Mouse (Mus musculus) hindbrain, embryonic 11.5 days (tissue): ENCODE results near the gene Gm10837. TPM values are rescaled to one million over a fixed set of nuclear protein-coding genes. Genes with fewer than 3 reads are reported as not detected.

Experiments used
- ATAC-seq: fragments of 200-750 bp; cut with Nextera tagmentation; 2 replicates; pipeline ENCODE4 v1.8.0; 2017; ENCODE audit warnings: mild to moderate bottlenecking, moderate TSS enrichment, moderate library complexity; ENCODE audit not compliant: low FRiP score
- DNase-seq: peaks from one replicate; pipeline ENCODE4 v3.0.0-alpha.2; 2015; ENCODE audit warnings: low spot score
- H3K27ac ChIP-seq: fragments of 300-500 bp; sonication (generic); 2 replicates; pipeline ENCODE4 v1.5.1; 2014; ENCODE audit warnings: mild to moderate bottlenecking, low read depth, low read length
- H3K27me3 ChIP-seq: fragments of 300-500 bp; sonication (generic); 2 replicates; pipeline ENCODE4 v1.6.1; 2014; ENCODE audit warnings: mild to moderate bottlenecking, low read length, moderate library complexity, mixed read lengths; ENCODE audit not compliant: control insufficient read depth, insufficient read depth
- H3K36me3 ChIP-seq: fragments of 300-500 bp; sonication (generic); 2 replicates; pipeline ENCODE4 v1.6.1; 2014; ENCODE audit warnings: mild to moderate bottlenecking, low read length, moderate library complexity, mixed read lengths; ENCODE audit not compliant: control insufficient read depth, insufficient read depth
- H3K4me1 ChIP-seq: fragments of 300-500 bp; sonication (generic); replicated peaks from 2 replicates; pipeline ENCODE4 v1.6.1; 2014; ENCODE audit warnings: low read length, mixed read lengths; ENCODE audit not compliant: control insufficient read depth, insufficient read depth
- H3K4me2 ChIP-seq: fragments of 300-500 bp; sonication (generic); replicated peaks from 2 replicates; pipeline ENCODE4 v1.6.1; 2014; ENCODE audit warnings: mild to moderate bottlenecking, low read depth, low read length
- H3K4me3 ChIP-seq: fragments of 300-500 bp; sonication (generic); 2 replicates; pipeline ENCODE4 v1.5.1; 2014; ENCODE audit warnings: low read depth, low read length
- H3K9ac ChIP-seq: fragments of 300-500 bp; sonication (generic); 2 replicates; pipeline ENCODE4 v1.6.1; 2014; ENCODE audit warnings: low read depth, low read length
- H3K9me3 ChIP-seq: fragments of 300-500 bp; sonication (generic); 2 replicates; pipeline ENCODE4 v1.6.1; 2016; ENCODE audit warnings: low read length; ENCODE audit not compliant: control insufficient read depth
- WGBS: fragments of 180-500 bp; shearing (Covaris S2); extraction: QIAGEN DNeasy Blood & Tissue Kit; methylation state at CpG from one replicate; pipeline ENCODE4 v1.1.7; 2014; 5-methylcytosine and 5-hydroxymethylcytosine counted together
- polyA plus RNA-seq: library from polyadenylated mRNA; unstranded; fragments of >200 nt; fragmentation: Nextera tagmentation; extraction: Ambion mirVana; gene quantifications from 2 replicates; pipeline ENCODE4 v1.2.1, GENCODE M21; 2014

Gm10837 gene
- polyA plus RNA-seq, 1 experiment from 2014 or later: 0.76 TPM

DNA sequence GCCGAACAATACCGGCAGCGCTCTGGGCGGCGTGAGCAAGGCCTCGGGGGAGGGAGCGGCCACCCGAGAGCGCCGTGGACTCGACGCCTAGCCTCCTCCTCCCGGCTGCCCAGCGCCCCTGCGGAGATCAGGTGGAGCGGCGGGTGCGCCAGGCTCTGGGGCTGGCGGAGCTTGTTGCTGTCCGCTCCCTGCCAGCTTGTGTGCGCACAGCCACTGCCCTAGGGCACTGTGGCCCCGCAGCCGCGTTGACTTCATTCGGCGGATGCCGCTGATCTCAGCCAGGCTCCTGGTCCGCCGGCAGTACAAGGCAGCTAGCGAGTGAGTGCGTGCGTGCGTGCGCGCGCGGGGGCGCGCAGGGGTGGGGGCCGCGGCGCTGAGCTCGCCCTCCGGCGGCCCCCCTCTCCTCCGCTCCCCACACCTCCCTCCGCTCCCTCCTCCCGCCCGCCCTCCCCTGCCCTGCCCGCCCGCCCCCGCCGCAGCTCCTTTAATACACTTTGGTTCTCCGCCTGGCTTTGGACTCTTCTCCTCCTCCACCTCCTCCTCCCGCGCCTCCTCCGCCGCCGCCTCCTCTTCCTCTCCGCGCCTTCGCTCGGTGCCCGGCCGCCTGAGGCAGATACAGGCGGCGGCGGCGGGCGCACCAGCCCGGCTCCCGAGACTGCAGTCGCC is 15.4 kb upstream of the Gm10837 start, which contains the start of gene Zic2:
TSS of gene Zic2 (plus strand) at position 545 of the 666 bp plus-strand sequence.
- H3K4me3 ChIP-seq: peak within 1 kb of the TSS; percentile 79
- ATAC-seq (peak; percentile 82), DNase-seq (peak; percentile 87)
- peaks cover 36% of the 10 kb centered on the region for H3K27me3 ChIP-seq
- H3K9me3 ChIP-seq: no peaks in the 10 kb centered on the region
- peak within 1 kb of the TSS; percentile 64 for H3K4me2 ChIP-seq
- H3K4me1 ChIP-seq: peaks cover 3% of the 10 kb centered on the region; the same call in 1 of the 2 replicates
- no peaks in the 10 kb centered on the region for H3K36me3 ChIP-seq
- peak within 1 kb of the TSS; percentile 97 for H3K27ac ChIP-seq
- WGBS: under 1% methylated on average over 43 of the region's 73 CpGs
- H3K9ac ChIP-seq: peak within 1 kb of the TSS; percentile 95

DNA sequence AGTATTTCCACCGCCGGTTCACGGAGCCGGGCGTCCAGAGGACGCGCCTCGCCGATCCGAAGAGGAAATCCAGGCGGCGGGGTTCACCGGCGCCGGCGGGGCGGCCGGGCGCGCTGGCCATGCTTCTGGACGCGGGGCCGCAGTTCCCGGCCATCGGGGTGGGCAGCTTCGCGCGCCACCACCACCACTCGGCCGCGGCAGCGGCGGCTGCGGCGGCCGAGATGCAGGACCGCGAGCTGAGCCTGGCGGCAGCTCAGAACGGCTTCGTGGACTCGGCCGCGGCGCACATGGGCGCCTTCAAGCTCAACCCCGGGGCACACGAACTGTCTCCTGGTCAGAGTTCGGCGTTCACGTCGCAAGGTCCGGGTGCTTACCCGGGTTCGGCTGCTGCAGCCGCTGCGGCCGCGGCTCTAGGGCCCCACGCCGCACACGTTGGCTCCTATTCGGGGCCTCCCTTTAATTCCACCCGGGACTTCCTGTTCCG is 14.8 kb upstream of the Gm10837 start:
- Histone ChIP-seq H3K27me3 (peaks cover 38% of the 10 kb centered on the region), H3K4me2 (peak overlapping the region; percentile 64), H3K9me3 (no peaks in the 10 kb centered on the region), H3K4me1 (peaks cover 3% of the 10 kb centered on the region; the same call in 1 of the 2 replicates), H3K27ac (peak overlapping the region; percentile 97), H3K4me3 (peak overlapping the region; percentile 79), H3K9ac (peak overlapping the region; percentile 95), H3K36me3 (no peaks in the 10 kb centered on the region)
- under 1% methylated on average over 62 of the region's 65 CpGs for WGBS
- DNase-seq: no peak
- peak; percentile 6 for ATAC-seq

DNA sequence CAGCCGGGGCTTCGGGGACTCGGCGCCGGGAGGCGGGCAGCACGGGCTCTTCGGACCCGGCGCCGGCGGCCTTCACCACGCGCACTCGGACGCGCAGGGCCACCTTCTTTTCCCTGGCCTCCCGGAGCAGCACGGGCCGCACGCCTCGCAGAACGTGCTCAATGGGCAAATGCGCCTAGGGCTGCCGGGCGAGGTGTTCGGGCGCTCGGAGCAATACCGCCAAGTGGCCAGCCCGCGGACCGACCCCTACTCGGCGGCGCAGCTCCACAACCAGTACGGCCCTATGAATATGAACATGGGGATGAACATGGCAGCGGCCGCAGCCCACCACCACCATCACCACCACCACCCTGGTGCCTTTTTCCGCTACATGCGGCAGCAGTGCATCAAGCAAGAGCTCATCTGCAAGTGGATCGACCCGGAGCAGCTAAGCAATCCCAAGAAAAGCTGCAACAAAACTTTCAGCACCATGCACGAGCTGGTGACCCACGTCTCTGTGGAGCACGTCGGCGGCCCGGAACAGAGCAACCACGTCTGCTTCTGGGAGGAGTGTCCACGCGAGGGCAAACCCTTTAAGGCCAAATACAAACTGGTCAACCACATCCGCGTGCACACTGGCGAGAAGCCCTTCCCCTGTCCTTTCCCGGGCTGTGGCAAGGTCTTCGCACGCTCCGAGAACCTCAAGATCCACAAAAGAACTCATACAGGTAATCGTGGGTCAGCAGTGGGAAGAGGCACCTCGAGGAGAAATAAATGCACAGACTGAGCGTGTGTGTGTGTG is 14.2 kb upstream of the Gm10837 start:
- Histone ChIP-seq H3K9me3 (no peaks in the 10 kb centered on the region), H3K4me3 (peak overlapping the region; percentile 79), H3K27ac (peak overlapping the region; percentile 97), H3K36me3 (no peaks in the 10 kb centered on the region), H3K27me3 (peaks cover 40% of the 10 kb centered on the region), H3K9ac (peak overlapping the region; percentile 95), H3K4me2 (peak overlapping the region; percentile 64), H3K4me1 (peaks cover 3% of the 10 kb centered on the region; the same call in 1 of the 2 replicates)
- WGBS: under 1% methylated on average over 60 of the region's 62 CpGs
- peak; percentile 77 for DNase-seq
- ATAC-seq: no peak

- no peaks in the 10 kb centered on the region for H3K9me3 ChIP-seq
- no peaks in the 10 kb centered on the region for H3K36me3 ChIP-seq
- no peak for ATAC-seq
- H3K4me1 ChIP-seq: peaks cover 3% of the 10 kb centered on the region; the same call in 1 of the 2 replicates
- peak overlapping the region; percentile 95 for H3K9ac ChIP-seq
- WGBS: under 1% methylated on average over 18 of the region's 18 CpGs
- peaks cover 38% of the 10 kb centered on the region for H3K27me3 ChIP-seq
- peak overlapping the region; percentile 79 for H3K4me3 ChIP-seq
- DNase-seq: no peak
- H3K27ac ChIP-seq: peak overlapping the region; percentile 97
- H3K4me2 ChIP-seq: peak overlapping the region; percentile 64
Measured at GRCm38 (mm10) chr14:122476822-122477215, 13.6 kb upstream of the Gm10837 start.

GRCm38 (mm10) chr14:122477261-122477671 is 13.1 kb upstream of the Gm10837 start:
- ATAC-seq (no peak), DNase-seq (peak; percentile 71)
- under 1% methylated on average over 20 of the region's 20 CpGs for WGBS
- H3K4me3 ChIP-seq: peak overlapping the region; percentile 79
- H3K27ac ChIP-seq: peak overlapping the region; percentile 97
- peak overlapping the region; percentile 64 for H3K4me2 ChIP-seq
- peak overlapping the region; percentile 95 for H3K9ac ChIP-seq
- H3K4me1 ChIP-seq: peaks cover 3% of the 10 kb centered on the region; the same call in 1 of the 2 replicates
- peaks cover 42% of the 10 kb centered on the region for H3K27me3 ChIP-seq
- no peaks in the 10 kb centered on the region for H3K9me3 ChIP-seq
- no peaks in the 10 kb centered on the region for H3K36me3 ChIP-seq

GRCm38 (mm10) chr14:122477971-122478573 is 12.3 kb upstream of the Gm10837 start:
- H3K27ac ChIP-seq: peak overlapping the region; percentile 97
- peak; percentile 53 for DNase-seq

DNA sequence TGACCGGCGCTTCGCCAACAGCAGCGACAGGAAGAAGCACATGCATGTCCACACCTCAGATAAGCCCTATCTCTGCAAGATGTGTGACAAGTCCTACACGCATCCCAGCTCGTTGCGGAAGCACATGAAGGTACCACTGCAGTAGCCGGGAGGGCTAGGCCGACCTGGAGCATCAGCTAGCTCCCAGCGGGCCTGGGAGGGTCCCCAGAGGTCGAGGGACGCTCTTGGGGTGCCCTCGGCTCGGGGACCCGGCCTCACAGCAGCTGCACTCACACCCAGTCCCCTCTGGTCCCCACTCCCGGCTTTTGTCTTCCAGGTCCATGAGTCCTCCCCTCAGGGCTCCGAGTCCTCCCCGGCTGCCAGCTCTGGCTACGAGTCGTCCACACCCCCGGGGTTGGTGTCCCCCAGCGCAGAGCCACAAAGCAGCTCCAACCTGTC is 11.8 kb upstream of the Gm10837 start:
- H3K36me3 ChIP-seq: no peaks in the 10 kb centered on the region
- peak overlapping the region; percentile 95 for H3K9ac ChIP-seq
- H3K4me1 ChIP-seq: no peaks in the 10 kb centered on the region; the same call in 1 of the 2 replicates
- DNase-seq (peak; percentile 74), ATAC-seq (no peak)
- no peaks in the 10 kb centered on the region for H3K9me3 ChIP-seq
- H3K27me3 ChIP-seq: peaks cover 43% of the 10 kb centered on the region
- peak overlapping the region; percentile 97 for H3K27ac ChIP-seq
- peak overlapping the region; percentile 79 for H3K4me3 ChIP-seq
- H3K4me2 ChIP-seq: peak overlapping the region; percentile 64
- WGBS: 0% methylated on average over 22 of the region's 22 CpGs

More at GRCm38 (mm10) chr14:122477971-122478573, 12.3 kb upstream of the Gm10837 start:
- peak overlapping the region; percentile 95 for H3K9ac ChIP-seq
- peaks cover 45% of the 10 kb centered on the region for H3K27me3 ChIP-seq
- no peak for ATAC-seq
- peak overlapping the region; percentile 79 for H3K4me3 ChIP-seq
- H3K4me2 ChIP-seq: peak overlapping the region; percentile 64
- H3K9me3 ChIP-seq: no peaks in the 10 kb centered on the region
- peaks cover 3% of the 10 kb centered on the region; the same call in 1 of the 2 replicates for H3K4me1 ChIP-seq
- 2% methylated on average over 9 of the region's 9 CpGs for WGBS
- no peaks in the 10 kb centered on the region for H3K36me3 ChIP-seq

DNA sequence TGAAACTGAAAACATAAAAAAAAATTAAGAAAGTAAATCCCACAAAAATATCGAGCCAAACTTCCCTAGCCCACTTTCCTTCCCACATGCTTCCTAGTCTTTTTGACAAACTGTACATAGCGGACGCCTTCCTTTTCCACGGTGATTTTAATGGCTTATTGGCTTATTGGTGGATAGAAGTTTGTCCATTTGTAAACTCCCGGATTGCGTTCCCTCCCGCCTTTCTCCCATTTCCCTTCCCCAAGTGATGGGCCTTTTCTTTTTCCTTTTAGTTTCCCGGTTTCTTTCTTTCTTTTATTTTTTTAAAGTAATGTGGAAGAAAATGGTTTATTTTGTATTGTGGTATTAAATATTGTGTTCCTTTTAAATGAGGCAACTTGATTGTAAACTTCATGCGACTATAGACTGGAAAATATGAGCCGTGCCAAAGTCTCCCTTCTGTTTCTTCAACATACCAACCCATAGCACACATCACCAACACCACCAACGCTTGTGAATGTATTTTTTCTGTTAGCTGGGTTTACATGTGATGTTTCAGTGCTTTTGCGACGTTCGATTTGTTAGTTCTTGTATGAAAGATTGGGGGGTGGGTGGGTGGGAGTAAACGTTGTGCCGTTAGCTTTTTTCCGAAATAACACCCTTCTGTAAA is 10.8 kb upstream of the Gm10837 start:
- peak; percentile 50 for DNase-seq
- WGBS: 8% methylated on average over 17 of the region's 17 CpGs
- Histone ChIP-seq H3K9me3 (no peaks in the 10 kb centered on the region), H3K9ac (peak overlapping the region; percentile 55), H3K27ac (no peak overlapping the region), H3K4me3 (peak overlapping the region; percentile 79), H3K36me3 (no peaks in the 10 kb centered on the region), H3K4me1 (no peaks in the 10 kb centered on the region; the same call in 1 of the 2 replicates), H3K4me2 (peak overlapping the region; percentile 36), H3K27me3 (peaks cover 46% of the 10 kb centered on the region)
- no peak for ATAC-seq
